Mouse (Mus musculus): ENCODE data around the gene Gm7029. TPM values are rescaled to one million over a fixed set of nuclear protein-coding genes. Genes with fewer than 3 reads are reported as not detected.

The Gm7029 gene
- total and polyA plus RNA-seq, 3 experiments = not detected

DNA sequence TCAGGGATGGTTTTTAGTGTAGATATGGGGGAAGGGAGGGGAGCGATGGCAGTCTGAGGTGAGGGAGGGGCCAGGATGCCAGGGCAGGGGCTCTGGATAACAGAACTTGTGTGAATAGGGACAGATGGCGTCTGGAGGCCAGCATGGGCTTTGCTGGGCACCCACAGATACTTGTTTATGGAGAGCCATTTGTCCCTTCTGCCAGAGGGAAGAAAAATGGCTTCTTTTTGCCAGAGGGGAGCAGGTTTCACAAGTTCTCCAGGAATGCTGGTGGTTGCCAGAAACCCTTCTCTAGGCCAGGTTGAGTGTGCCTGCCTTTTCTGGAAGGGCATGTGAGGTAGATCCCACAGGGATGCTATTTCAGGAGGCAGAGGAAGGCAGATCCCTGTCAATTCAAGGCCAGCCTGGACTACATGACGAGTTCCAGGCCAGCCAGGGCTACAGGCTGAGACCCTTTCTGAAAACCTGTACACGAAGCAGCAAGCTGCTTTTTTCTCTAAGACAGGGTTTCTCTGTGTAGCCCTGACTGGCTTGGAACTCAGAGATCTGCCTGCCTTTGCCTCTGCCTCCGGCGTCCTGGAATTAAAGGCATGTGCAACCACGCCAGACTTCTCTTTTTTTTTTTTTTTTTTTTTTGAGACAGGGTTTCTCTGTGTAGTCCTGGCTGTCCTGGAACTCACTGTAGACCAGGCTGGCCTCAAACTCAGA, 26.8 kb downstream of the Gm7029 start:
- Histone ChIP-seq H3K9ac (ENCODE audit: control insufficient read depth, low read depth, low read length, poor library complexity, severe bottlenecking) (no peak overlapping the region), H3K36me3 (ENCODE audit: control insufficient read depth in 1 of 2, insufficient read depth in 2 of 2, low read length in 2 of 2) (peaks cover 0 to 30% of the 10 kb centered on the region in 2 experiments; a peak in 2 of 4 replicates), H3K27ac (ENCODE audit: control insufficient read depth, low read depth, low read length) (no peak overlapping the region), H3K27me3 (ENCODE audit: control insufficient read depth in 1 of 2, insufficient read depth in 2 of 2, low read length in 2 of 2) (no peaks in the 10 kb centered on the region), H3K79me2 (ENCODE audit: control insufficient read depth, insufficient read depth, low read length, poor library complexity) (no peaks in the 10 kb centered on the region), H3K9me3 (replicated peaks; ENCODE audit: insufficient read depth, low read length) (no peaks in the 10 kb centered on the region), H3K4me1 (ENCODE audit: control insufficient read depth in 1 of 2, insufficient read depth in 2 of 2, low read length in 2 of 2) (peaks cover 21 to 47% of the 10 kb centered on the region in 2 experiments), H3K4me3 (ENCODE audit: control insufficient read depth in 1 of 2, insufficient read depth in 1 of 2, low read depth in 2 of 2, low read length in 2 of 2) (no peak overlapping the region)
- TF ChIP-seq SIN3A (IDR thresholded peaks at IDR 0.05; ENCODE audit: low read length) = no peak
- TF ChIP-seq CHD1 (IDR thresholded peaks at IDR 0.05; ENCODE audit: low read depth, low read length) = no peak
- TF ChIP-seq RAD21 (IDR thresholded peaks at IDR 0.05; ENCODE audit: low read depth, low read length) = no peak
- TF ChIP-seq ZNF384 (IDR thresholded peaks at IDR 0.05; ENCODE audit: low read depth, low read length) = peak; percentile 76
- DNase-seq (ENCODE audit: low read depth, low spot score) = no peak

DNA sequence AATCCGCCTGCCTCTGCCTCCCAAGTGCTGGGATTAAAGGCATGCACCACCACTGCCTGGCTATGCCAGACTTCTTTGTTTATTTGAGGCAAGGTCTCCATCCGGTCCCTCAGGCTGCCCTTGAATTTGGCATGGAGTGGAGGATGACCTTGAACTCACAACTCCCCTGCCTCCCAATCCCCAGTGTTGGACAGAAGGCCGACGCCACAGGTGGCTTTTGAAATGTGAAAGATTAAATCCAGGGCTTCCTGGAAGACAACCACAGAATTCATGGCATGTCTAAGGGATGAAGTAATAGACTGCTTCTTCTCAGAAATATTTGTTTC, 27.3 kb downstream of the Gm7029 start:
- H3K9me3 ChIP-seq (replicated peaks; ENCODE audit: insufficient read depth, low read length) = no peaks in the 10 kb centered on the region
- no peak for TF ChIP-seq MYB (IDR thresholded peaks at IDR 0.05; ENCODE audit: low read depth, low read length)
- TF ChIP-seq ZNF384 (IDR thresholded peaks at IDR 0.05; ENCODE audit: low read depth, low read length) = peak; percentile 50
- H3K9ac ChIP-seq (ENCODE audit: control insufficient read depth, low read depth, low read length, poor library complexity, severe bottlenecking) = no peak overlapping the region
- peaks cover 21 to 47% of the 10 kb centered on the region in 2 experiments for H3K4me1 ChIP-seq (ENCODE audit: control insufficient read depth in 1 of 2, insufficient read depth in 2 of 2, low read length in 2 of 2)
- no peak overlapping the region for H3K4me3 ChIP-seq (ENCODE audit: control insufficient read depth in 1 of 2, insufficient read depth in 1 of 2, low read depth in 2 of 2, low read length in 2 of 2)
- no peaks in the 10 kb centered on the region for H3K27me3 ChIP-seq (ENCODE audit: control insufficient read depth in 1 of 2, insufficient read depth in 2 of 2, low read length in 2 of 2)
- DNase-seq (ENCODE audit: low read depth, low spot score) = no peak
- no peaks in the 10 kb centered on the region for H3K79me2 ChIP-seq (ENCODE audit: control insufficient read depth, insufficient read depth, low read length, poor library complexity)
- no peak overlapping the region for H3K27ac ChIP-seq (ENCODE audit: control insufficient read depth, low read depth, low read length)
- peaks cover 0 to 30% of the 10 kb centered on the region in 2 experiments; a peak in 2 of 4 replicates for H3K36me3 ChIP-seq (ENCODE audit: control insufficient read depth in 1 of 2, insufficient read depth in 2 of 2, low read length in 2 of 2)

DNA sequence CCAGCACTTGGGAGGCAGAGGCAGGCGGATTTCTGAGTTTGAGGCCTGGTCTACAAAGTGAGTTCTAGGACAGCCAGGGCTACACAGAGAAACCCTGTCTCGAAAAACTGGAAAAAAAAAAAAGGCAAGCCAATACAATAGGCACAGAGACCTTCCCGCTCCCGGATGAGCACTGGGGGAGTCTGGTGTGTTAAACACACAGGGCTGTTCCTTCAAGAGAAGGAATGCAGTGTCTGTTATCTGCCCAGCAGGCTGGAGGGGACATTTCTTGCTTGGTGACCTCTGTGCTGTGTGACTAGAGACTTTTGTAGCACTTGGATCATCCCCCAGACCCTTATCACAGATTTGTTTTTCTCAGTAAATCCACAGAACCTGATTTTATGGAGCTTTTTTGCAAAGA, 28.0 kb downstream of the Gm7029 start:
- Histone ChIP-seq H3K4me1 (ENCODE audit: control insufficient read depth in 1 of 2, insufficient read depth in 2 of 2, low read length in 2 of 2) (peaks cover 21 to 47% of the 10 kb centered on the region in 2 experiments), H3K4me3 (ENCODE audit: control insufficient read depth in 1 of 2, insufficient read depth in 1 of 2, low read depth in 2 of 2, low read length in 2 of 2) (peak overlapping the region in 1 of 2 experiments; percentile 45; a peak in 1 of 4 replicates), H3K9ac (ENCODE audit: control insufficient read depth, low read depth, low read length, poor library complexity, severe bottlenecking) (no peak overlapping the region), H3K27me3 (ENCODE audit: control insufficient read depth in 1 of 2, insufficient read depth in 2 of 2, low read length in 2 of 2) (no peaks in the 10 kb centered on the region), H3K27ac (ENCODE audit: control insufficient read depth, low read depth, low read length) (no peak overlapping the region), H3K79me2 (ENCODE audit: control insufficient read depth, insufficient read depth, low read length, poor library complexity) (no peaks in the 10 kb centered on the region), H3K36me3 (ENCODE audit: control insufficient read depth in 1 of 2, insufficient read depth in 2 of 2, low read length in 2 of 2) (peaks cover 0 to 30% of the 10 kb centered on the region in 2 experiments; a peak in 2 of 4 replicates), H3K9me3 (replicated peaks; ENCODE audit: insufficient read depth, low read length) (no peaks in the 10 kb centered on the region)
- no peak for TF ChIP-seq E2F4 (IDR thresholded peaks at IDR 0.05; ENCODE audit: borderline replicate concordance, low read depth, low read length)
- no peak for TF ChIP-seq TAL1 (IDR thresholded peaks at IDR 0.05; ENCODE audit: low read length)
- no peak for TF ChIP-seq ELF1 (IDR thresholded peaks at IDR 0.05; ENCODE audit: low read depth, low read length)
- TF ChIP-seq MAZ (IDR thresholded peaks at IDR 0.05; ENCODE audit: low read depth, low read length) = no peak
- no peak for TF ChIP-seq MAFK (IDR thresholded peaks at IDR 0.05; ENCODE audit: borderline replicate concordance, low read depth, low read length)
- TF ChIP-seq SIN3A (IDR thresholded peaks at IDR 0.05; ENCODE audit: low read length) = no peak
- no peak for DNase-seq (ENCODE audit: low read depth, low spot score)
